Mouse (Mus musculus) ES-E14 (cell line): ENCODE data around the gene Bcl6.

Experiments used
- CHD2 ChIP-seq: IDR thresholded peaks from 2 replicates; pipeline ENCODE4 v1.6.1; 2014; ENCODE audit warnings: mild to moderate bottlenecking, low read depth, low read length, inconsistent platforms
- HCFC1 ChIP-seq: IDR thresholded peaks from 2 replicates; pipeline ENCODE4 v1.6.1; 2012; ENCODE audit warnings: low read length, inconsistent platforms, borderline replicate concordance; ENCODE audit not compliant: insufficient read depth
- ZNF384 ChIP-seq: IDR thresholded peaks from 2 replicates; pipeline ENCODE4 v1.6.1; 2012; ENCODE audit warnings: low read depth, low read length, inconsistent platforms

GRCm38 (mm10) chr16:23931275-23931674 is 57.4 kb downstream of the Bcl6 start:
- TF ChIP-seq CHD2 (no peak), ZNF384 (no peak), HCFC1 (no peak)
